Mouse (Mus musculus) ovary, postnatal 10 days (tissue): ENCODE measurements at regions not wholly inside any gene's neighbourhood (a gene's known extent, or its start where the extent isn't known, plus 50 kb on each side); places are given as distances from the start of the nearest gene placed in this dataset.

Experiments used
- DNase-seq: peaks from one replicate; pipeline ENCODE4 v3.0.0; 2022; ENCODE audit warnings: low spot score

GRCm38 (mm10) chr1:121176541-121176940 is 155.8 kb downstream of the Insig2 start:
- no peak for DNase-seq

GRCm38 (mm10) chr1:121177136-121177907 is 155.1 kb downstream of the Insig2 start:
- DNase-seq, result no peak

GRCm38 (mm10) chr1:121177908-121178311 is 154.5 kb downstream of the Insig2 start:
- DNase-seq, result peak; percentile 2

- DNase-seq, result no peak
Measured at GRCm38 (mm10) chr1:121178611-121179245, 153.7 kb downstream of the Insig2 start.

- DNase-seq, result peak; percentile 15
Measured at GRCm38 (mm10) chr1:121180273-121181030, 151.9 kb downstream of the Insig2 start.

GRCm38 (mm10) chr1:121188895-121189294 is 143.5 kb downstream of the Insig2 start:
- no peak for DNase-seq

- DNase-seq, result no peak
Measured at GRCm38 (mm10) chr1:121194800-121195199, 137.6 kb downstream of the Insig2 start.

- DNase-seq, result no peak
Measured at GRCm38 (mm10) chr1:121215843-121216242, 116.5 kb downstream of the Insig2 start.

GRCm38 (mm10) chr1:121224250-121224649 is 108.1 kb downstream of the Insig2 start:
- no peak for DNase-seq

GRCm38 (mm10) chr1:121226466-121227232 is 105.7 kb downstream of the Insig2 start:
- DNase-seq, result no peak

GRCm38 (mm10) chr1:121227233-121227594 is 105.2 kb downstream of the Insig2 start:
- DNase-seq, result no peak

- DNase-seq, result no peak
Measured at GRCm38 (mm10) chr1:121243576-121243975, 88.8 kb downstream of the Insig2 start.

- DNase-seq, result no peak
Measured at GRCm38 (mm10) chr1:121247556-121247955, 84.8 kb downstream of the Insig2 start.

- no peak for DNase-seq
Measured at GRCm38 (mm10) chr1:121249081-121249480, 83.3 kb downstream of the Insig2 start.

- DNase-seq, result no peak
Measured at GRCm38 (mm10) chr1:121250686-121251085, 81.7 kb downstream of the Insig2 start.

GRCm38 (mm10) chr1:121252056-121252455 is 80.3 kb downstream of the Insig2 start:
- no peak for DNase-seq

GRCm38 (mm10) chr1:121254196-121254595 is 78.2 kb downstream of the Insig2 start:
- DNase-seq, result no peak
